Mouse (Mus musculus): ENCODE data around the gene Gng8. TPM values are rescaled to one million over a fixed set of nuclear protein-coding genes. Genes with fewer than 3 reads are reported as not detected.

The Gng8 gene
- not detected for polyA plus RNA-seq (2017; shearing (Covaris generic))

GRCm38 (mm10) chr7:16891641-16892351 lies at the start of gene Gng8:
Gene Gng8 (plus strand): TSS chr7:16891786.
- ATAC-seq, result peak; percentile 83

DNA sequence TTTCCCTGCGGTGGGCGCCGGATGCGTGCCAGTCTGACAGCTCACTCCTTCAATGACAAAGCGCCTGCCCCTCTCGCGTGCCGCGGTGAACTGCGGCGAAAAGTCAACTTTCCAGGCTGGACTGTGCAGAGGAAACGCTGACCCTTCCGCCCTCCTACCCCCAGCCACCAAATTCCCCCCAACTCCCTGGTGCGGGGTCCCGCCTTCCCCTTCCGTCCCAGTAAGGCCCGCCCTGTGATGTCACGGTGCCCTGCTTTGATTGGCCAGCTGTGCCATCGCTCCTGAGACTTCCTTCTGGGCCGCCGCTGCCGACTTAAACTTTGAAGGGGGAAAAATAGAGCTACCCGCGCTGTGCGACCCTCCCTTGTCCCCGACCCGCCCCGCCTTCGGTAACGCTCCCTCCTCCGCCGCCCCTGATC lies 48.9 kb upstream of the Gng8 start, which contains the start of gene Prkd2:
TSS of gene Prkd2 (plus strand) at position 258 of the 419 bp plus-strand sequence.
- ATAC-seq, result peak; percentile 44

DNA sequence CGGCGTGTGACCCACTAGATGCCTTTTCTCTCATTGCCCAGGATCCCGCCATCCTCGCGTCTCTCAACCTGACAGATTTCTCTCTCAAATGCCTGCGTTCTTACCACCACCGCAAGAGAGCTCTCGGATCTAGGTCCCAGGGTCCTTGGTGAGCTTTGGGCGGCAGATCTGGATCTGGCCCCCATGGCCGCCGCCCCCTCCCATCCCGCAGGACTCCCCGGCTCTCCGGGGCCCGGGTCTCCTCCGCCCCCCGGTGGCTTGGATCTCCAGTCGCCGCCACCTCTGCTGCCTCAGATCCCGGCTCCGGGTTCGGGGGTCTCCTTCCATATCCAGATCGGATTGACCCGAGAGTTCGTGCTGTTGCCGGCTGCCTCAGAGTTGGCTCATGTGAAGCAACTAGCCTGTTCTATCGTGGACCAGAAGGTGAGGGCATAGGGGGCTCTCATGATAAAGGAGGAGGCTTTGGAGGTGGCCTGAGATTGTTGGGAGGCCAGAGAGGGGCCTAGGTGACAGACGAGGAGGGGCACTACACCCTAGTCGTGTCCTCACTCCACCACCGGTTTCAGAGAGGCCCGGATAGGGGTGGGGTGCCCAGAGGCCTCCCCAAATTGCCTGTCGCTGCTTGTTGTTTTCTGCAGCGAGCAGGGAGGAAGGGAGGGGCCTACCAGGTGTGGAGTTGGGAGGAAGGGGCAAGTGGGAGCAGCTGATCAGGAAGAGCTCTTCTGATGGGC lies 48.0 kb upstream of the Gng8 start:
- peak; percentile 4 for ATAC-seq

GRCm38 (mm10) chr7:16844696-16845071 lies 46.9 kb upstream of the Gng8 start:
- no peak for ATAC-seq

DNA sequence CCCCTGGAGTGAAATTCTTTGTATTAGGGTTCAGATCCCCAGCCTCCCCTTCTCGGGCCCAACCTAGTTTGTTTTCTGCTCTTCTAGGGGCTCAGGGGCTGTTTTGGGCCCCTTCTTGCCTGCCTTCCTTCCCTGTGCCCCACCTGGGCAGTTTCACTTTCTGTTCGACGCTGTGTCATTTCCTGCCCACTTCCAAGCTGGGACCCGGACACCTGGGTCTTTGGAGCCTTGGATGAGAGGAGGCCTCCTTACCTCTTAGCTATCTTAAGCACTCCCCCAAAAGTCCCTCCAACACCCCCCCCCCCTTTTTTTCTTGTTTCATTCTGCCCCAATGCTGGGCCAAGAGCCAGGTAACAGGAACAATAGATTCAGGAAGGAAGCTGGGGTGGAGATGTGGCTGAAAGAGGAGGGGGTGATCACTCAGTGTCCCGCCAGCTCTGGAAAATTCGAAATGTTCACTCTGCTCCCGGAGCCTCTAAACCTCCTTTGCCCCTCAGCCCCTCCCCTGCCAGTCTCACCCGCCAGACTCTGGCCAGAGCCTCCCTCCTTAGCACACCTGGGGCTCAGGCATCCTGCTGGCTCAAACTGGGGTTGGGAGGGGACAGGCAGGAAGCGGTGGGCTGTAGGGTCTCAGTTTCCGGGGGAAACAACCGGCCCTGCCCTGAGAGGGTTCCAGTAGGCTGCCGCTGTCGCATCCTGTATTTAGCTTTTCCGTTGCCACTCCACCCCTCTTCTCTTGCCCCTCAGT lies 46.3 kb upstream of the Gng8 start:
- peak; percentile 48 for ATAC-seq

DNA sequence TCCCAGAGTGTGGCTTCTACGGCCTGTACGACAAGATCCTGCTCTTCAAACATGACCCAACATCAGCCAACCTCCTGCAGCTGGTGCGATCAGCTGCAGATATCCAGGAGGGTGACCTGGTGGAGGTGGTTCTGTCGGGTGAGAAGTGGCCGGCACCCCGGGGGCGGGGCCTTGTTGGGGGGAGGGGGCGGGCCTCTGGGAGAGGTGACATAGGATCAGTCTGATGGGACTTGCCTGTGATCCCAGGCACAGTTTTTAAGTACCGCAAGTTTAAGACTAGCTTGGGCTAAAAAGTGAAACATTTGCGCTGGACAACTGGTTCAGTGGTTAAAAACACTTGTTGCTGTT lies 45.8 kb upstream of the Gng8 start:
- ATAC-seq, result no peak

DNA sequence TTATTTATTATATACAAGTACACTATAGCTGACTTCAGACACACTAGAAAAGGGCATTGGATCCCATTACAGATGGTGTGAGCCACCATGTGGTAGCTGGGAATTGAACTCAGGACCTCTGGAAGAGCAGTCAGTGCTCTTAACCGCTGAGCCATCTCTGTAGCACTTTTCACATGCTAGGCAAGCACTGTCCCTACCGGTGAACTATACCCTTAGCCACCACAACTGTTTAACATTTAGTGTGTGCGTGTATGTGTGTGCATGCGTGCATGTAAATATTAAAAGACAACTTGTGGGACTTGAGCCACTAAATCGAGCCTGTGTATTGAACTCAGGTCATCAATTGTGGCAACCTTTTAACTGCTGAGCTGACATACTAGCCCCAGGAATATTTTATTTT lies 44.8 kb upstream of the Gng8 start:
- ATAC-seq, result no peak

DNA sequence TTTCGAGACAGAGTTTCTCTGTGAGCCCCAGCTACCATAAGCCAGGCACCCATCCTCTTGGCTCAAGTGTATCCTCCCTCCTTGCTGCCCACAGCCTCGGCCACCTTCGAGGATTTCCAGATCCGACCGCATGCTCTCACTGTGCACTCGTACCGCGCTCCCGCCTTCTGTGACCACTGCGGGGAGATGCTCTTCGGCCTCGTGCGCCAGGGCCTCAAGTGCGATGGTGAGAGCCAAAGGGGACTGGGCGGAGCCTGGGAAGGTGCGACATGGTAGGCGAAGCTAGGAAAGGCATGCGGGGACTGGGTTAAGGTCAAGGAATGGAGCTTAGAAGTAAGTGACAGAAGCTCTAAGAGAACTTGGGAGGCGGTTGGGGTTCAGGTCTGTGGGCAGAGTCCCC lies 44.1 kb upstream of the Gng8 start:
- ATAC-seq, result no peak

GRCm38 (mm10) chr7:16848579-16848978 lies 43.0 kb upstream of the Gng8 start:
- no peak for ATAC-seq

DNA sequence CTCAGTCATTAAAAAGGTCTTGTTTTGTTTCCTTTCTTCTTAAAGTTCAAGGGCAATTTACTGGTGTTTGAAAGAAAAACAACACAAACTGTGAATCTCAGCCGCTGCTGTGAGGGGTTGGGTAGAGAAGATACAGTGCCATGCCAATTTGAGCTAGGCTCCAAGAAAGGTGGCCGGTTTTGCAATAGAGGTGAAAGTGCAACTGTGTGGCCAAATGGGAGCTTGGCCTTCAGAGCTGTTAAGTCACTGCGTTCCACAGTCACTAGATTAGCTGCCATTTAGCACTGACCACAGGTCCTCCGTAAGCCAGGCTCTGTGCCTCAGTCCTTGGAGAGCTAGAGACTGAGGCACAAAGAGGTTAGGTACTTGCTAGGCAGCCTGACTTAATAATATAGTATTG lies 40.0 kb upstream of the Gng8 start:
- ATAC-seq, result no peak

GRCm38 (mm10) chr7:16853302-16853831 lies 38.2 kb upstream of the Gng8 start:
- ATAC-seq, result no peak

DNA sequence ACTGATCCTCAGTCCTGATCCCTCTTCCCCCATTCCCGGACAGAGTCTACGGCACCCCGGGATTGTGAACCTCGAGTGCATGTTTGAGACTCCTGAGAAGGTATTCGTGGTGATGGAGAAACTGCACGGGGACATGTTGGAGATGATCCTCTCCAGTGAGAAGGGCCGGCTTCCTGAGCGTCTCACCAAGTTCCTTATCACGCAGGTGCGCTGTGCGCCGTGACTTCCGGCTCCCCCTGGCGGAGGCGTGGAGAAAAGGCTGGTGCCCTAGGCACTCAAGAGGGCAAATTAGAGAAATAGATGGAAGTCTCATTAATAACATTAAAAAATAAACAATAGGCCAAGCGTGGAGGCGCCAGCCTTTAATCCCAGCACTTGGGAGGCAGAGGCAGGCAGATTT lies 33.2 kb upstream of the Gng8 start:
- ATAC-seq, result peak; percentile 75

- peak; percentile 42 for ATAC-seq
These were observed 31.5 kb upstream of the Gng8 start for GRCm38 (mm10) chr7:16859902-16860651.

DNA sequence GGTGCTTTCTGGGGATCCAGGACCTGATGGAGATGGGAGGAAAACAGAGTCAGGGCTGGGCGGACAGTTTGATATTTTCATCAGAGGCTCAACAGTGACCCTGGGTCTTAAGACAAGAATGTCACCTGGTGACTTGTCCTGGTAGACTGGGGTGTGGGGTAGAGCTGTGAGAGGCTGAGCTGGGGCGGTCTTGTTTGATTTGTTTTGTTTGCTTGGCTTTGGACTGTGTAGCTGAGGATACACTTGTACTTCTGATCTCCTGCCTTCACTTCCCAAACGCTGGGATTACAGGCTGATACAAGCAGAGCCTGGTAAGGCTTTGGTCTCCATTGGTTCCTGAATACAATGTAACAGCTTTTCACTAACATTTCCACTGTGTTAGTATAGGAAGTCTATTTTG lies 24.1 kb upstream of the Gng8 start:
- no peak for ATAC-seq

DNA sequence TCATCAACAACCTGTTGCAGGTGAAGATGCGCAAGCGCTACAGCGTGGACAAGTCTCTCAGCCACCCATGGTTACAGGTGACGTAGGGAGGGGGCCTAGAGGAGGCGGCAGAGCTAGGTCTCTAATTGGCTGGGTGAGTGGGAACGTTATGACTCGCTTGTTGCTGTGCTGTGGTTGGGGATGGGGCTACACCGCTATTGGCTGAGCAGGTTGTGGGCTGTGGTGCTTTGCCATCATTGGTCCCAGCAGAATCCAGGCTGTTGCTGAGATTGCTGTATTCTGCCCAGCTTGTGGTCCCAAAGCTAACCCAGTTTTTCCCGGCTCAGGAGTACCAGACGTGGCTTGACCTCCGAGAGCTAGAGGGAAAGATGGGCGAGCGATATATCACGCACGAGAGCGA lies 22.1 kb upstream of the Gng8 start:
- no peak for ATAC-seq

- ATAC-seq, result no peak
These were observed 20.0 kb upstream of the Gng8 start for GRCm38 (mm10) chr7:16871600-16871999.

- ATAC-seq, result no peak
These were observed 19.1 kb upstream of the Gng8 start for GRCm38 (mm10) chr7:16872478-16872877.

- ATAC-seq, result no peak
These were observed 18.2 kb upstream of the Gng8 start for GRCm38 (mm10) chr7:16873392-16873791.

DNA sequence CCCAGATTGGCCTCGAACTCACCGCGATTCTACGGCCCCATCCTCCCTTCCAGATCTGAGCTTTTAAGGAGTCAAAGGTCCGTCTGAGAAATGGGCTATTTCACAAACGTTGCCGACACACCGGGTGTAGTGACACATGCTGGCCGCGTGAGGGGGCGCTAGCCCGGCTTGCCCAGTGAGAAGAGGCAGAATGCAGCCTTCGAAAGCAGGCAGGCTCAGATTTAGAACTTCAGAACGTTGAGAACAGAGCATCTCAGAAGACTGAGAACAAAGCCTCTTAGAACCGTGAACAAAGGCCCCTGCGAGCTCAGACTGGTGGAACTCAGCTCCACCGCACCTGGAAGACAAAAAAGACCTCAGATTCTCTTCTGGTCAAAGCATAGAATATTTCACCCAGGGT lies 17.4 kb upstream of the Gng8 start:
- peak; percentile 54 for ATAC-seq

DNA sequence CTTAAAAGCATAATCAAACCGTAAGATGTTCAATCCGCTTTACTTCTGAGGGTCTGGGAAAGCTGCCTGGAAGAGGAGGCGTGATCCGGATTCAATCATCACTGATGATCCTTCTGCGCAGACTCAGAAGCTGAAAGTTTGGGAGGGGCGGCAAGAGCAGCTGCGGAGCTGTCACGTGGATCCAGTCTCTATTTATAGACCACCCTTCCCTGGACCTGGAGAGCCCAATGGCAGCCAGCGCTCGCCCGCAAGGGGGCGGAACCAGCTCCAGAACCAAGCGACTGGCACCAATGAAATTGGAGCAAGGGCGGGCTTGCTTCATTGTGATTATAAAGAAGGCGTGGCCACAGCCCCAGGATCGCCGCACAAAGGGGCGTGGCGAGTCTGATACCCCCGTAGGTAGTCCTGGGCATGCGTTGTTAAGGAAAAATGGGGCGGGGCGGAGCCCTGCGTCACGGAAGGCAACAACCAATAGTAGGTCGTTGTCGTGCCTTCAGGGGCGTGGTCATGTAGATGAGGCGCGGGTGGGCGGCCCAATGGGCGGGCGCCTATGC lies 16.8 kb upstream of the Gng8 start:
- peak; percentile 84 for ATAC-seq

DNA sequence AGATGAGACGGTGACA lies 16.5 kb upstream of the Gng8 start, which contains the start of gene Dact3:
TSS of gene Dact3 (plus strand) at position 8 of the 16 bp plus-strand sequence.
- ATAC-seq, result no peak

DNA sequence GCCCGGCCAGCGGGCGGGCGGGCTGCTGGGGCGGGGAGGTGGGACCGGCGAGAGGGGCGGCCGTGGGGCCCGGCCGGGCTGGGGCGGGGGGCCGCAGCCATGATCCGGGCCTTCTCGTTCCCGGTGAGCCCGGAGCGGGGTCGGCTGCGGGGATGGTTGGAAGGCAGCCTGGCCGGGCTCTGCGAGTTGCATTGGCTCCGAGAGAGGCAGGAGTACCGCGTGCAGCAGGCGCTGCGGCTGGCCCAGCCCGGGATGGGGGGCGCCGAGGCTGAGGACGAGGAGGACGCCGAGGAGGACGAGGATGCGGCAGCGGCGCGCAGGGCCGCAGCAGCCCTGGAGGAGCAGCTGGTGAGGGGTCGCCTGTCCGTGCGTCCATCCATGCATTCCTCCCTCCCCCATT lies 16.3 kb upstream of the Gng8 start:
- ATAC-seq, result no peak

GRCm38 (mm10) chr7:16876006-16876405 lies 15.6 kb upstream of the Gng8 start:
- ATAC-seq, result no peak
